Mouse (Mus musculus) brain, embryonic 14.5 days (tissue): Measurements from ENCODE around the gene Rbpj. TPM values are rescaled to one million over a fixed set of nuclear protein-coding genes. Genes with fewer than 3 reads are reported as not detected.
A peak's percentile ranks its signal among the peaks of the same experiment; 100 is the strongest.
"Not testable (repeated sequence)": the region's sequence is repeated elsewhere in the genome, so short reads cannot be mapped to it uniquely, and the experiment has no call there.

ENCODE experiments used
- DNase-seq: peaks from one replicate; pipeline ENCODE4 v3.0.0-alpha.2; 2011; ENCODE audit warnings: low read depth
- CTCF ChIP-seq: fragments of 200-500 bp; IDR thresholded peaks from 2 replicates; pipeline ENCODE4 v1.5.1; 2012; ENCODE audit warnings: inconsistent platforms, mild to moderate bottlenecking, moderate library complexity, borderline replicate concordance; ENCODE audit not compliant: insufficient read depth, insufficient read length; ENCODE audit errors: extremely low read depth
- POLR2A ChIP-seq: fragments of 200-500 bp; IDR thresholded peaks from 2 replicates; pipeline ENCODE4 v1.6.1; 2012; ENCODE audit warnings: mild to moderate bottlenecking, inconsistent platforms, borderline replicate concordance; ENCODE audit not compliant: poor library complexity, insufficient read depth, insufficient read length, severe bottlenecking; ENCODE audit errors: extremely low read depth
- polyA plus RNA-seq: library from polyadenylated mRNA; depleted of rRNA; stranded (reverse); fragments of >200 nt; gene quantifications from 2 replicates; pipeline ENCODE4 v1.2.3, GENCODE M21; 2012

The Rbpj gene
- polyA plus RNA-seq, 1 experiment = 62.6 TPM

- DNase-seq = no peak
- no peak for TF ChIP-seq CTCF
- TF ChIP-seq POLR2A = no peak
Observed at GRCm38 (mm10) chr5:53663665-53664064, 197.7 kb downstream of the Rbpj start.

DNA sequence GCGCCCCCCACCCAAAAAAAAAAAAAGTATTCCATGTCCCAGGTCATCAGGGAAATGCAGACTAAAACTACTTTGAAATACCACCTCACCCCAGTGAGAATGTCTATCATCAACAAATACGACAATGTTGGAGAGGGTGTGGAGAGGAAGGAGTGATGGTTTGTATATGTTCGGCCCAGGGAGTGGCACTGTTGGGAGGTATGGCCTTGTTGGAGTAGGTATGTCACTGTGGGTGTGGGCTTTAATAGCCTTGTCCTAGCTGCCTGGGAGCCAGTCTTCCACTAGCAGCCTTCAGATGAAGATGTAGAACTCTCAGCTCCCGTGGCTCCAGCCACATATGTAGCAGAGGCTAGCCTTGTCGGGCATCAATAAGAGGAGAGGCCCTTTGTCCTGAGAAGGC lies 202.1 kb downstream of the Rbpj start:
- TF ChIP-seq CTCF (no peak), POLR2A (no peak)

GRCm38 (mm10) chr5:53670321-53670938 lies 204.5 kb downstream of the Rbpj start:
- TF ChIP-seq CTCF = no peak
- no peak for TF ChIP-seq POLR2A

More for the DNA sequence above, 202.1 kb downstream of the Rbpj start:
- DNase-seq = no peak

GRCm38 (mm10) chr5:53671507-53671906 lies 205.6 kb downstream of the Rbpj start:
- TF ChIP-seq CTCF = no peak
- TF ChIP-seq POLR2A = no peak

More at GRCm38 (mm10) chr5:53670321-53670938, 204.5 kb downstream of the Rbpj start:
- no peak for DNase-seq

DNA sequence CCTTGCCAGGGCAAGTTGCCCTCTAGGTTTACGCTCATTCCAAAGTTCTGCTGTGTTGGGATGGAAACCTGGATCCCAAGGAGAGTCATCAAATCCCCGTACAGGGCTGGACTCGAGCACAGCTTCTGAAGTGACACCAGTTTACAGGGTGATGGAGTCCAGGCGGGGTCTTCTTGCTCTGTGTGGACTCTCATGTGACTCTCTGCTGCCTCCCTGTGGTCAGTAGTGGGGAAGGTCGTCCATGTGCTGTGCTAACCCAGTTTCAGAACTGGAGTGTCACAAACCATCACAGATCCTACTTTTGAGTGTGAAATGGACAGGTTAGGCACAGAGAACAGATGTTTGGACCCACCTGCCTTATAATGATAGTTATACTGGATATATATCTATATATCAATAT lies 206.4 kb downstream of the Rbpj start:
- TF ChIP-seq CTCF = peak; percentile 82
- TF ChIP-seq POLR2A = no peak
- peak; percentile 82 for DNase-seq

More at GRCm38 (mm10) chr5:53671507-53671906, 205.6 kb downstream of the Rbpj start:
- no peak for DNase-seq

DNA sequence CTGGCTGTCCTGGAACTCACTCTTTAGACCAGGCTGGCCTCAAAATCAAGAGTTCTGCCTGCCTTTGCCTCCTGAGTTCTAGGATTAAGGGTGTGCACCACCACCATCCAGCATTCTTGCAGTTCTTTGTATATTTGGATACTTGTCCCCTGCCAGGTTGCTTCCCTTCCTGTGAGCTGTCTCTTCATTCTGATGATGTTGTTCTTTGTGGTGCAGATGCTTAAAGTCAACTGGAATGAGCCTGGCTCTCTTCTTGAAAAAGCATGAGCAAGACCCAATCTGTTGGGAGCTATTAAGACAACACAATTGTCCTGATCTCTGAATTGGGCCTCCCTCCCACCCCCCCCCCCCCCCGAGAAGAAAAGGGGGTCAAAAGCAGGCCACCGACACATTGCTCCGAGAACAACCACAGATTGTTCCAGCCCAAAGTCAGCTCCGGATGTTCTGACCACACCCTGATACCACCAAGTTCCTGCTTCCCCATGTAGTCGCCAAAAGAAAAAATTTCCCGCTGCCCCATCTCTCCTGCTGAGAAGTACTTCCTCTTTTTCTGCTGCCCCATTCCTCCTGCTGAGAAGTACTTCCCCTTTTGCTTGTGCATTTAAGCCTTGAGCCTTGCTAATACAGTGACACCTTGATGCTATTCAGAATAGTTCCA lies 207.7 kb downstream of the Rbpj start:
- DNase-seq = not testable (repeated sequence)

DNA sequence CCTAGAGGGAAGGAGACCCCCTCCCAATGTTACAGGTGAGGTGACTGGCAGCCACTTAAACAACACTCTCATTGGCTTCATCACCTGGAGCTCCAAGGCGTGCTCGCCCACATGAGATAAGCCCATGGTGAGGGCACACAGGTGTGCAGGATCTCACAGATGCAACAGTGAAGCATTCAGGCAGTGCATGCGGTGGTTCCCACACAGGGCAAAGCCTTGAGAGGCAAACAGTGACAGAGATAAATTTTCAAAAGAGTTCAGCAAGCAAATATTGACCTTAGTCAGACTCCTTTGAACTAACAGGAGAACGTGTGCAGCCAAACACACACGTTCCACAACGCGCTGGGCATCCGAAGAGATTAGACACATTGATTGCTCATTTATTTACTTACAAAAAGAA lies 210.7 kb downstream of the Rbpj start:
- no peak for TF ChIP-seq POLR2A
- TF ChIP-seq CTCF = no peak
- DNase-seq = no peak

GRCm38 (mm10) chr5:53678036-53678767 lies 212.2 kb downstream of the Rbpj start:
- no peak for TF ChIP-seq CTCF
- no peak for TF ChIP-seq POLR2A
- DNase-seq = peak; percentile 32

- TF ChIP-seq POLR2A (no peak), CTCF (no peak)
- no peak for DNase-seq
Observed at GRCm38 (mm10) chr5:53679651-53680050, 213.7 kb downstream of the Rbpj start.

DNA sequence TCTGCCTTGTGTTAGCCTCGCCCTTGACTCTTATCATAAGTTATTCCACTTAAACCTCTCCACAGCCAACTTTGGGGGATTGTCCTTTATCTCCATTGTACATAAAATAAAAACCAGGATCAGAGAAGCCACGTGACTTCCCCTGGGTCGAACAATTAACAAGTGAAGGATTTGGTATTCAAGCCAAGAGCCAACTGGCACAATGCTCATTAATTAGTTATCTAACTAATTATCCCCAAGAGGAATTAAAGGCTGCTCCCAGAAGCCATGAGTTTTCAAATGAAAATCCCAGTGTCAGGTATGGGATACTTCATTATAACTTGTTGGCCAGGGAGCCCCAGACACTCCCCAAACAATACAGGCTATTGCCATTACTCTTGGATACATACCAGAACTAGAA lies 218.0 kb downstream of the Rbpj start:
- peak; percentile 71 for DNase-seq
- no peak for TF ChIP-seq POLR2A
- TF ChIP-seq CTCF = no peak

DNA sequence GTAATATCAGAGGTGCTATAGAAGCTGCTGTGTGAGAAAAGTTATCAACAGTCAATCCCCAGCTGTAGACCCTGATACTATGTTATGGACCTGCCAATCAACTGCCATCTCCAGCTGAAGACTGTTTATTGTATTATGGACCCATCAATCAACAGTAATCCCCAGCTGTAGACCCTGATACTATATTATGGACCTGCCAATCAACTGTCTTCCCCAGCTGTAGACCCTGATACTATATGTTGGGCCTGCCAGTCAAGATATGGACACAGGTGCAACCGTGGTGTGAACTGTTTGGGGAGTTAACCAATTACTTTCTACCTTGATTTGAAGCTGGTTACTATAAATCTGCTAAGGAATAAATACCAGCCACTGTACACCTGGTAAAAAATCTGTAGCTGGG lies 218.5 kb downstream of the Rbpj start:
- TF ChIP-seq POLR2A (no peak), CTCF (no peak)
- DNase-seq = no peak
